Mouse (Mus musculus): ENCODE measurements around the gene Vapa. TPM values are rescaled to one million over a fixed set of nuclear protein-coding genes. Genes with fewer than 3 reads are reported as not detected.

Vapa gene
- total RNA-seq, 1 experiment from 2014 or later, result 113 TPM

- ATAC-seq (replicated peaks in 1 of 2; ENCODE audit: insufficient read depth in 1 of 2, low FRiP score in 2 of 2, low TSS enrichment in 1 of 2, low read depth in 1 of 2, poor library complexity in 2 of 2, severe bottlenecking in 2 of 2), result no peak
These were observed 15.4 kb downstream of the Vapa start for GRCm38 (mm10) chr17:65597857-65598486.

GRCm38 (mm10) chr17:65594687-65595086 lies 18.7 kb downstream of the Vapa start:
- ATAC-seq (replicated peaks in 1 of 2; ENCODE audit: insufficient read depth in 1 of 2, low FRiP score in 2 of 2, low TSS enrichment in 1 of 2, low read depth in 1 of 2, poor library complexity in 2 of 2, severe bottlenecking in 2 of 2), result no peak

- no peak for ATAC-seq (replicated peaks in 1 of 2; ENCODE audit: insufficient read depth in 1 of 2, low FRiP score in 2 of 2, low TSS enrichment in 1 of 2, low read depth in 1 of 2, poor library complexity in 2 of 2, severe bottlenecking in 2 of 2)
These were observed 26.5 kb downstream of the Vapa start for GRCm38 (mm10) chr17:65586892-65587291.

- ATAC-seq (replicated peaks in 1 of 2; ENCODE audit: insufficient read depth in 1 of 2, low FRiP score in 2 of 2, low TSS enrichment in 1 of 2, low read depth in 1 of 2, poor library complexity in 2 of 2, severe bottlenecking in 2 of 2), result no peak
These were observed 31.9 kb downstream of the Vapa start for GRCm38 (mm10) chr17:65581440-65581839.

- no peak for ATAC-seq (replicated peaks in 1 of 2; ENCODE audit: insufficient read depth in 1 of 2, low FRiP score in 2 of 2, low TSS enrichment in 1 of 2, low read depth in 1 of 2, poor library complexity in 2 of 2, severe bottlenecking in 2 of 2)
These were observed 33.6 kb downstream of the Vapa start for GRCm38 (mm10) chr17:65579766-65580165.

- peak in 1 of 2 experiments; percentile 27; a peak in 2 of 4 replicates for ATAC-seq (replicated peaks in 1 of 2; ENCODE audit: insufficient read depth in 1 of 2, low FRiP score in 2 of 2, low TSS enrichment in 1 of 2, low read depth in 1 of 2, poor library complexity in 2 of 2, severe bottlenecking in 2 of 2)
These were observed 38.0 kb downstream of the Vapa start for GRCm38 (mm10) chr17:65575339-65575738.

- ATAC-seq (replicated peaks in 1 of 2; ENCODE audit: insufficient read depth in 1 of 2, low FRiP score in 2 of 2, low TSS enrichment in 1 of 2, low read depth in 1 of 2, poor library complexity in 2 of 2, severe bottlenecking in 2 of 2), result peak in 1 of 2 experiments; percentile 55; a peak in 2 of 4 replicates
These were observed 38.5 kb downstream of the Vapa start for GRCm38 (mm10) chr17:65574850-65575249.

- ATAC-seq (replicated peaks in 1 of 2; ENCODE audit: insufficient read depth in 1 of 2, low FRiP score in 2 of 2, low TSS enrichment in 1 of 2, low read depth in 1 of 2, poor library complexity in 2 of 2, severe bottlenecking in 2 of 2), result no peak
These were observed 41.5 kb downstream of the Vapa start for GRCm38 (mm10) chr17:65571866-65572265.

- ATAC-seq (replicated peaks in 1 of 2; ENCODE audit: insufficient read depth in 1 of 2, low FRiP score in 2 of 2, low TSS enrichment in 1 of 2, low read depth in 1 of 2, poor library complexity in 2 of 2, severe bottlenecking in 2 of 2), result no peak
These were observed 41.9 kb downstream of the Vapa start for GRCm38 (mm10) chr17:65571466-65571865.

GRCm38 (mm10) chr17:65564189-65564588 lies 49.2 kb downstream of the Vapa start:
- no peak for ATAC-seq (replicated peaks in 1 of 2; ENCODE audit: insufficient read depth in 1 of 2, low FRiP score in 2 of 2, low TSS enrichment in 1 of 2, low read depth in 1 of 2, poor library complexity in 2 of 2, severe bottlenecking in 2 of 2)

- no peak for ATAC-seq (replicated peaks in 1 of 2; ENCODE audit: insufficient read depth in 1 of 2, low FRiP score in 2 of 2, low TSS enrichment in 1 of 2, low read depth in 1 of 2, poor library complexity in 2 of 2, severe bottlenecking in 2 of 2)
These were observed 50.0 kb downstream of the Vapa start for GRCm38 (mm10) chr17:65563345-65563744.

GRCm38 (mm10) chr17:65562761-65563160 lies 50.6 kb downstream of the Vapa start:
- no peak for ATAC-seq (replicated peaks in 1 of 2; ENCODE audit: insufficient read depth in 1 of 2, low FRiP score in 2 of 2, low TSS enrichment in 1 of 2, low read depth in 1 of 2, poor library complexity in 2 of 2, severe bottlenecking in 2 of 2)

GRCm38 (mm10) chr17:65561361-65562015 lies 51.9 kb downstream of the Vapa start:
- peak; percentile 24 to 52; a peak in 2 of 4 replicates for ATAC-seq (replicated peaks in 1 of 2; ENCODE audit: insufficient read depth in 1 of 2, low FRiP score in 2 of 2, low TSS enrichment in 1 of 2, low read depth in 1 of 2, poor library complexity in 2 of 2, severe bottlenecking in 2 of 2)

GRCm38 (mm10) chr17:65559273-65559672 lies 54.1 kb downstream of the Vapa start:
- ATAC-seq (replicated peaks in 1 of 2; ENCODE audit: insufficient read depth in 1 of 2, low FRiP score in 2 of 2, low TSS enrichment in 1 of 2, low read depth in 1 of 2, poor library complexity in 2 of 2, severe bottlenecking in 2 of 2), result peak; percentile 68 to 76

GRCm38 (mm10) chr17:65558788-65559187 lies 54.6 kb downstream of the Vapa start:
- ATAC-seq (replicated peaks in 1 of 2; ENCODE audit: insufficient read depth in 1 of 2, low FRiP score in 2 of 2, low TSS enrichment in 1 of 2, low read depth in 1 of 2, poor library complexity in 2 of 2, severe bottlenecking in 2 of 2), result no peak

GRCm38 (mm10) chr17:65558217-65558616 lies 55.1 kb downstream of the Vapa start:
- peak; percentile 16 to 46 for ATAC-seq (replicated peaks in 1 of 2; ENCODE audit: insufficient read depth in 1 of 2, low FRiP score in 2 of 2, low TSS enrichment in 1 of 2, low read depth in 1 of 2, poor library complexity in 2 of 2, severe bottlenecking in 2 of 2)

- peak in 1 of 2 experiments; percentile 10; a peak in 1 of 4 replicates for ATAC-seq (replicated peaks in 1 of 2; ENCODE audit: insufficient read depth in 1 of 2, low FRiP score in 2 of 2, low TSS enrichment in 1 of 2, low read depth in 1 of 2, poor library complexity in 2 of 2, severe bottlenecking in 2 of 2)
These were observed 56.1 kb downstream of the Vapa start for GRCm38 (mm10) chr17:65557212-65557611.

- no peak for ATAC-seq (replicated peaks in 1 of 2; ENCODE audit: insufficient read depth in 1 of 2, low FRiP score in 2 of 2, low TSS enrichment in 1 of 2, low read depth in 1 of 2, poor library complexity in 2 of 2, severe bottlenecking in 2 of 2)
These were observed 56.6 kb downstream of the Vapa start for GRCm38 (mm10) chr17:65556798-65557197.
